Mouse (Mus musculus) kidney, embryonic 16.5 days (tissue): ENCODE data around the gene Ptchd4. TPM values are rescaled to one million over a fixed set of nuclear protein-coding genes. Genes with fewer than 3 reads are reported as not detected.

Experiments
- ATAC-seq: fragments of 200-750 bp; cut with Nextera tagmentation; 2 replicates; pipeline ENCODE4 v1.8.0; 2017; ENCODE audit warnings: moderate TSS enrichment; ENCODE audit not compliant: low FRiP score, low TSS enrichment
- H3K27ac ChIP-seq: fragments of 300-500 bp; sonication (generic); 2 replicates; pipeline ENCODE4 v1.5.1; 2014; ENCODE audit warnings: low read length
- H3K27me3 ChIP-seq: fragments of 300-500 bp; sonication (generic); 2 replicates; pipeline ENCODE4 v1.6.1; 2014; ENCODE audit warnings: low read length, control low read depth, mixed read lengths; ENCODE audit not compliant: insufficient read depth
- H3K36me3 ChIP-seq: fragments of 300-500 bp; sonication (generic); 2 replicates; pipeline ENCODE4 v1.6.1; 2014; ENCODE audit warnings: low read length, control low read depth, mixed read lengths; ENCODE audit not compliant: insufficient read depth
- H3K4me1 ChIP-seq: fragments of 300-500 bp; sonication (generic); 2 replicates; pipeline ENCODE4 v1.6.1; 2014; ENCODE audit warnings: low read length, control low read depth, mixed read lengths; ENCODE audit not compliant: insufficient read depth
- H3K4me2 ChIP-seq: fragments of 300-500 bp; sonication (generic); replicated peaks from 2 replicates; pipeline ENCODE4 v1.6.1; 2014; ENCODE audit warnings: low read depth, low read length
- H3K4me3 ChIP-seq: fragments of 300-500 bp; sonication (generic); 2 replicates; pipeline ENCODE4 v1.5.1; 2014; ENCODE audit warnings: mild to moderate bottlenecking, low read length
- H3K9ac ChIP-seq: fragments of 300-500 bp; sonication (generic); replicated peaks from 2 replicates; pipeline ENCODE4 v1.6.1; 2014; ENCODE audit warnings: low read length
- H3K9me3 ChIP-seq: fragments of 300-500 bp; sonication (generic); 2 replicates; pipeline ENCODE4 v1.6.1; 2016; ENCODE audit warnings: low read length, control low read depth
- WGBS: fragments of 180-500 bp; shearing (Covaris S2); extraction: QIAGEN DNeasy Blood & Tissue Kit; methylation state at CpG from one replicate; pipeline ENCODE4 v1.1.7; 2014; 5-methylcytosine and 5-hydroxymethylcytosine counted together
- polyA plus RNA-seq: library from polyadenylated mRNA; unstranded; fragments of >200 nt; fragmentation: Nextera tagmentation; extraction: Ambion mirVana; gene quantifications from 2 replicates; pipeline ENCODE4 v1.2.1, GENCODE M21; 2015

Ptchd4 gene
- polyA plus RNA-seq, 1 experiment from 2014 or later, result 0.49 TPM

GRCm38 (mm10) chr17:42307001-42307400, 8.7 kb upstream of the Ptchd4 start:
- H3K4me2 ChIP-seq, result no peak overlapping the region
- no peak overlapping the region for H3K27ac ChIP-seq
- no peaks in the 10 kb centered on the region for H3K27me3 ChIP-seq
- H3K9ac ChIP-seq, result no peak overlapping the region
- H3K9me3 ChIP-seq, result no peaks in the 10 kb centered on the region
- ATAC-seq, result no peak
- no peak overlapping the region for H3K4me3 ChIP-seq
- 91% methylated on average over 1 of the region's 1 CpGs for WGBS
- no peaks in the 10 kb centered on the region for H3K36me3 ChIP-seq
- H3K4me1 ChIP-seq, result no peaks in the 10 kb centered on the region

GRCm38 (mm10) chr17:42310136-42310535, 5.6 kb upstream of the Ptchd4 start:
- H3K4me2 ChIP-seq, result no peak overlapping the region
- H3K9me3 ChIP-seq, result no peaks in the 10 kb centered on the region
- H3K9ac ChIP-seq, result no peak overlapping the region
- 0 out of 2 replicates have a peak, but pooled peaks cover 2% of the 10 kb centered on the region for H3K27me3 ChIP-seq
- H3K27ac ChIP-seq, result no peak overlapping the region
- ATAC-seq, result no peak
- H3K36me3 ChIP-seq, result no peaks in the 10 kb centered on the region
- no peak overlapping the region for H3K4me3 ChIP-seq
- H3K4me1 ChIP-seq, result no peaks in the 10 kb centered on the region

GRCm38 (mm10) chr17:42316612-42316982, 850 bp downstream of the Ptchd4 start:
- Histone ChIP-seq H3K9me3 (no peaks in the 10 kb centered on the region), H3K36me3 (no peaks in the 10 kb centered on the region), H3K4me1 (peaks cover 9% of the 10 kb centered on the region; the same call in 1 of the 2 replicates), H3K4me2 (peak overlapping the region; percentile 95), H3K27ac (no peak overlapping the region), H3K9ac (peak overlapping the region; percentile 69), H3K4me3 (peak overlapping the region; percentile 64), H3K27me3 (peaks cover 19% of the 10 kb centered on the region)
- ATAC-seq, result peak; percentile 78
- WGBS, result 1% methylated on average over 22 of the region's 22 CpGs

- no peaks in the 10 kb centered on the region for H3K4me1 ChIP-seq
- H3K9ac ChIP-seq, result no peak overlapping the region
- no peak overlapping the region for H3K4me2 ChIP-seq
- H3K27me3 ChIP-seq, result no peaks in the 10 kb centered on the region
- no peak overlapping the region for H3K27ac ChIP-seq
- ATAC-seq, result no peak
- no peaks in the 10 kb centered on the region for H3K36me3 ChIP-seq
- no peak overlapping the region for H3K4me3 ChIP-seq
- 0 out of 2 replicates have a peak, but pooled peaks cover 2% of the 10 kb centered on the region for H3K9me3 ChIP-seq
Measured at GRCm38 (mm10) chr17:42335787-42336186, 20.0 kb downstream of the Ptchd4 start.

GRCm38 (mm10) chr17:42336571-42336970, 20.8 kb downstream of the Ptchd4 start:
- Histone ChIP-seq H3K9ac (no peak overlapping the region), H3K4me1 (no peaks in the 10 kb centered on the region), H3K27me3 (no peaks in the 10 kb centered on the region), H3K9me3 (0 out of 2 replicates have a peak, but pooled peaks cover 2% of the 10 kb centered on the region), H3K4me2 (no peak overlapping the region), H3K36me3 (no peaks in the 10 kb centered on the region), H3K27ac (no peak overlapping the region), H3K4me3 (no peak overlapping the region)
- no peak for ATAC-seq
- WGBS, result 84% methylated on average over 6 of the region's 6 CpGs

- no peak for ATAC-seq
- Histone ChIP-seq H3K9ac (no peak overlapping the region), H3K27me3 (no peaks in the 10 kb centered on the region), H3K4me1 (no peaks in the 10 kb centered on the region), H3K4me2 (no peak overlapping the region), H3K27ac (no peak overlapping the region), H3K4me3 (no peak overlapping the region), H3K9me3 (no peaks in the 10 kb centered on the region), H3K36me3 (no peaks in the 10 kb centered on the region)
Measured at GRCm38 (mm10) chr17:42346027-42346426, 30.3 kb downstream of the Ptchd4 start.

- H3K36me3 ChIP-seq, result no peaks in the 10 kb centered on the region
Measured at GRCm38 (mm10) chr17:42358481-42358880, 42.7 kb downstream of the Ptchd4 start.

GRCm38 (mm10) chr17:42363085-42363710, 47.5 kb downstream of the Ptchd4 start:
- no peaks in the 10 kb centered on the region for H3K36me3 ChIP-seq
- no peaks in the 10 kb centered on the region for H3K4me1 ChIP-seq
- no peak overlapping the region for H3K9ac ChIP-seq
- no peak overlapping the region for H3K4me3 ChIP-seq
- no peak for ATAC-seq
- H3K27ac ChIP-seq, result no peak overlapping the region
- WGBS, result 94% methylated on average over 6 of the region's 6 CpGs
- no peaks in the 10 kb centered on the region for H3K9me3 ChIP-seq
- no peaks in the 10 kb centered on the region for H3K27me3 ChIP-seq
- no peak overlapping the region for H3K4me2 ChIP-seq

More at GRCm38 (mm10) chr17:42358481-42358880, 42.7 kb downstream of the Ptchd4 start:
- H3K27ac ChIP-seq, result no peak overlapping the region
- H3K9me3 ChIP-seq, result no peaks in the 10 kb centered on the region
- H3K4me2 ChIP-seq, result no peak overlapping the region
- no peaks in the 10 kb centered on the region for H3K27me3 ChIP-seq
- no peaks in the 10 kb centered on the region for H3K4me1 ChIP-seq
- 56% methylated on average over 1 of the region's 1 CpGs for WGBS
- no peak overlapping the region for H3K9ac ChIP-seq
- ATAC-seq, result no peak
- H3K4me3 ChIP-seq, result no peak overlapping the region

GRCm38 (mm10) chr17:42364716-42365115, 49.0 kb downstream of the Ptchd4 start:
- no peak for ATAC-seq
- no peak overlapping the region for H3K9ac ChIP-seq
- H3K9me3 ChIP-seq, result no peaks in the 10 kb centered on the region
- no peaks in the 10 kb centered on the region for H3K36me3 ChIP-seq
- H3K27me3 ChIP-seq, result no peaks in the 10 kb centered on the region
- no peaks in the 10 kb centered on the region for H3K4me1 ChIP-seq
- H3K27ac ChIP-seq, result no peak overlapping the region
- H3K4me2 ChIP-seq, result no peak overlapping the region
- WGBS, result 31% methylated on average over 1 of the region's 1 CpGs
- no peak overlapping the region for H3K4me3 ChIP-seq

GRCm38 (mm10) chr17:42374881-42375280, 59.1 kb downstream of the Ptchd4 start:
- no peak for ATAC-seq
- Histone ChIP-seq H3K4me1 (no peaks in the 10 kb centered on the region), H3K9ac (no peak overlapping the region), H3K4me3 (no peak overlapping the region), H3K27me3 (no peaks in the 10 kb centered on the region), H3K4me2 (no peak overlapping the region), H3K27ac (no peak overlapping the region), H3K36me3 (no peaks in the 10 kb centered on the region), H3K9me3 (no peaks in the 10 kb centered on the region)
- 89% methylated on average over 4 of the region's 4 CpGs for WGBS
